Mouse (Mus musculus) ZHBTc4 (cell line): ENCODE measurements around the gene Emx1.
"Not testable (repeated sequence)": the region's sequence is repeated elsewhere in the genome, so short reads cannot be mapped to it uniquely, and the experiment has no call there.

Source experiments
- DNase-seq: peaks from one replicate; pipeline ENCODE4 v3.0.0-alpha.2; 2011; ENCODE audit warnings: low read depth, low spot score

Gene Emx1

DNA sequence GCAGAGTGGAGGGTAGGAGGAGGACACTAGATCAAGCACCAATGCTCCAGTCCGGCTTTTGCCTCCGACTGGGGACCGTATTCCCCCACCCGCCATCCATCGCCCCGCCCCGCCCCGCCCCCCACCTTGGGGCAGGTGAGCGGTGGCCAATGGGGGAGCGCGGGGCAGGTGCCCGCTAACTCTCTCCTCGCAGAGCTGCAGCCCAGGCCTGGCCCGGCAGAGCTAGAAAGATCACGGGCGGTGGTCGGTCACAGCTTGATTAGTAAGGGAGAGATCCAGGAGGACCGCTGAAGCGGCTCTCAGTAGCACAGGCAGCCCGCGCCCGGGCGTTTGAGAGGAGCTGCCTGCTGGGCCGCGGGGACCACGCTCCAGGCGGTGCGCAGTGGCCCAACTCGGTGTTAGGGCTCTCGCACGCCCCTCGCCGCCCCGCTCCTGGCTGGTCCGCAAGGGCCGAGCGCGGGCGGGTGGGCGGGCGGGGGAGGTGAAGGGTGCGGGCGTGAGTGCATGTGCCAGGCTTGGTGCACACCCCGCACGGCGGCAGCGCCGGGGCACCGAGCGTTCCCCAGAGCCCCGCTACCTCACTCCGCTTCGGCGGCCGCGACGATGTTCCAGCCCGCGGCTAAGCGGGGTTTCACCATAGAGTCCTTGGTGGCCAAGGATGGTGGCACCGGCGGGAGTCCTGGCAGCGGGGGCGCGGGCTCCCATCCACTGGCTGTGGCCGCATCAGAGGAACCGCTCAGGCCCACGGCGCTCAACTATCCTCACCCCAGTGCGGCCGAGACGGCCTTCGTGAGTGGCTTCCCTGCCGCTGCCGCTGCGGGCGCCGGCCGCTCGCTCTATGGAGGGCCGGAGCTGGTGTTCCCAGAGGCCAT is at the start of gene Emx1:
Gene Emx1 (plus strand): TSS at position 99 of the 872 bp plus-strand sequence.
- DNase-seq: peak; percentile 82

DNA sequence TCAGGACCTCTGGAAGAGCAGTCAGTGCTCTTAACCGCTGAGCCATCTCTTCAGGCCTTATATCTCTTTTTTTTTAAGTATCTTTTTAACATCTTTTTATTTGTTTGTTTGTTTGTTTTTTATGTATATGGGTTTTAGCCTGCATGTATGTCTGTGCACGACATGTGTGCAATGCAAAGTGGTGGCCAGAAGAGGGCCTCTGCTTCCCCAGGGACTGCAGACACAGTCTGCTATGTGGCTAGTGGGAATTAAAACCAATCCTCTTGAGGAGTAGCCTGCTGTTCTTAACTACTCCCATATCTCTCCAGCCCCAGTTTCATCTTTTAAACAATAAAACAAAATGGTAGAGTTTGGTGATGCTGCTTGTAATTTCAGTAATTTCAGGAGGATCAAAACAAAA is 47.7 kb upstream of the Emx1 start:
- DNase-seq: peak; percentile 55

DNA sequence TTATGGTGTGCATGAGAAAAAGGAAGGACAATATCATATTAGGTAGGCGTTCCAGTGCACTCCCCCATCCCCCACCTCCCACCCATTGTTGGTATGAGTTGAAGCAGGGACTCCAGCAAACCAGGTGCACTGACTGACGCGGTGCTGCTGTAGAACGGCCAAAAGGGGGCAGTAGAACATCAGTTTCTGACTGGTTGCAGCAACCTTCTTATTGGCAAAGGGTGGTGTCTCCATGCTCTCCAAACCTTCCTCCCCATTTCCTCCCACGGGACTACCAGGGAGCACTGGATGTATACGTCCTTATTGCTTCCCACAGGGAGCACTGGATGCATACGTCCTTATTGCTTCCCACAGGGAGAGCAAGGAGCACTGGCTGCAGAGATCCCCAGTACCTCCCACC is 46.2 kb upstream of the Emx1 start:
- DNase-seq: peak; percentile 87

DNA sequence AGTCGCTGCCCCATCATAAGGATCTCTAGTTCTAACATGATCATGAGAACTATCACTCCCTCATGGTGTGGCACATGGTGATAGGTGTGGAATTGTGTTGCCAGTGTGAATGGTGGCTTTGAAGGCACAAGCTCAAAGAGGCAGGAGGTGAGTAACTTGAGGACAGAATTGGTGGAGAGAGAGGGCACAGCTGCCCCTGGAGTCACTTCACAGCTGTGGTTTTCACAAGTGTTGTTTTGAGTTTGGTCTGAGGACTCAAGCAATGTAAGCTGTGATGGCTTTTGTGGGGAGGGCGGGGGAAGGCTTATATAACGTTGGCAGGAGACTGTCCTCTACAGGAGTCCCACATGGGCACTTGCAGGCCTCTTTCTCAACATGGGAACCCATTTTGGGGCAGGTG is 42.8 kb upstream of the Emx1 start:
- no peak for DNase-seq

DNA sequence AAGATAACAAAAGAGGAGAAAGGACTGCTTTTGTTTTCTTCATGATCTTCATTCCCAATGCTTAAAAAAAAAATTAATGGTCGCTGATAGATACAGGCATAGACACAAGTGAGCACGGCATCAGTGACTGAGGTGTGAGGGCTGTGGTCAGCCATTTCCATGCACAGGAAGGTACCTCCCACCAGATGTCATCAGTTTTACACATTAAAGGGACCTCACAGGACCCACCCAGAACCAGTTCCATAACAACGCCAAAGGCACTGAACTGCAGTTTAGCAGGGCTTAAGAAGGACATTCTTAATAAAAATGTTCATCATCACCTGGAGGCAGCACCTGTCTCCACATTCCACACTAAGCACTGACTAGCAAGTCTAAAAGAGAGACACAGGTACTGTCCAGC is 39.6 kb upstream of the Emx1 start:
- DNase-seq: peak; percentile 54

DNA sequence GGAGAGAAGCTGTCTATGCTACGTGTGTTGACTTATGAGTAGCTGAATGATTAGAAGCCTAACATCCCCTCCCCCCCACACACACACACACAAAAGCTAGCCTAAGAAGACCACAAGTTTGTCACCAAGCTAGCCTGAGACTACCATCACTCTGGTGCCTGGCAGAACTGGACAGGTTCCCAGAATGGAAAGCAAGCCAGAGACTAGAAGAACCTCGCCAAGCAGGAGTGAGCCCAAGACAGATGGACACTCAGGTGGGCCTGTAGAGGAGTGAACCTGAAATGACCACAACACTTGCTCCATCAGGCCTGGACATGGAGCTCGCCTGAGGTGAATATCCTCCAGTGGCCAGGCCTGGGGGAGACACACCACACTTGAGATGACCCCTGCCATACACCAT is 36.9 kb upstream of the Emx1 start:
- DNase-seq: no peak

DNA sequence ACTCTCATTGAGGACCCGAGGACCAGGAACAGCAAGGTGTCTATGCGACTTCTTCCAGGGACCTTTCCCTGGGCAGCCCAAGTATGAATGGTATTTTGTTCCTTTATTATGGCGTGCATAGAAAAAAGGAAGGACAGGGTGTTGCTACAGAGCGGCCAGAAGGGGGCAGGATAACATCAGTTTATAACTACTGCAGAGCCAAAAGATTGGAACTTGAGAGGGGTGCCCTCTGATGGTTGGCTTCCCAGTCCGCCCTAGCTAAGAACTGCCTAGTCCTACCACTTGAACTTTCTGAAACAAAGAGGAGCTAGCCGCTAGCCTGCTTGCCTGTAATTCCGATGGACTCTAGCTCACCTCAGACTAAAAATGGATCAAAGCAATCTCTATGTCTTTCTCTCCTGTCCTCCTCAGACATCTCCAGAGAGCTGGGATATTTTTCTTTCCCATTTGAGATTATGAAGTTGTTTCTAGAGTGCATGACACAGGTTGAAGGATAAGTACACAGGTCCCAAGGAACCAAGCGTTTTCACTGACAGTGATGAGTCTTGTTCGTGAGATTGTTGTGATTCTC is 33.2 kb upstream of the Emx1 start:
- DNase-seq: peak; percentile 89

DNA sequence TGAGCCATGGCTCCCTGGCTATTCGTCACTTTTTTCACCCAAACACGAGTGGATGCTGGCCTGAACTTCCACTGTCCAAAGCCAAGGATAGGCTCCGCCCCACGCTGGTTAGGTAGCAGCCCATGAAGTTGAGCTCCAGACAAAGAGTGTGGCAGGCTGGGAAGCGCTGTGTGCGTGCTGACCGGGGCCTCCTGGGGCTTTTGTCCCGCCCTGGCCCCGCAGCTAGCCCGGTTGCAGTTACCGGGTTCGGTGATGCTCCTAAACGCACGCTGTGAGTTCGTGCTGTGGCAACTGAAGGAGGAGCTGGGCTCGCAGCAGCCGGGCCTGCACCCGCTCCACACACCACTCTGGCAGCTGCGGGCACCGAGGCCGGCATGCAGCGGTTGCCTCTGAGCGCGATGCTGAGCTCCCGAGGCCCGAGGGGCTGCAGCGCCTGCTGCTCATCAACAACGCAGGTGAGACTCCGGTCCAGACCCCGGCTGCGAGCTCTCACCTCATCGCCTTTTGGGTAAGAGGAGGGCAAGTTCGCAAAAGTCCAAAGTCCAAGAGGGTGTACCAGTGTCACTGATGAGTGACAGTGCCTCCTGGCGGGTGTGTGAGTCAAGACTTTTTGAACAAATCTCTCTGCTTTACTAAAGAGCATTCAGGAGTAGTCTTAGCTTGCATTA is 32.2 kb upstream of the Emx1 start:
- peak; percentile 87 for DNase-seq

DNA sequence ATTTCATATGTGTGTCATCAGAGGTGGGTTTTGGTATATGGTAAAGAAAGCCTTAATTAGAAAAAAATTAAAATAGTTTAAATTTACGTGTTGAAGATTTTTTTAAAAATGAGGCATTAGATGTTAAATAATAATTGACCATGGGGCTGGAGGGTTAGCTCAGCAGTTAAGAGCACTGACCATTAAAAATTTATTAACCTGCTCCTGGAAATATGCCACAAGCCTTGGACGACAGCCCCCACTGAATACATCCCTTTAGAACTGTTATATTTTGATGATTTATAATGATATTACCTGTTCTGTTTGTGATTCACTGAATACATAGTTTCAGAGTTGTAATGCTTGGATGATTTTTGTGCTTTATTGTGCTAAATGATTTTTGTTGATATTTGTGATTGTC is 30.7 kb upstream of the Emx1 start:
- DNase-seq: not testable (repeated sequence)

DNA sequence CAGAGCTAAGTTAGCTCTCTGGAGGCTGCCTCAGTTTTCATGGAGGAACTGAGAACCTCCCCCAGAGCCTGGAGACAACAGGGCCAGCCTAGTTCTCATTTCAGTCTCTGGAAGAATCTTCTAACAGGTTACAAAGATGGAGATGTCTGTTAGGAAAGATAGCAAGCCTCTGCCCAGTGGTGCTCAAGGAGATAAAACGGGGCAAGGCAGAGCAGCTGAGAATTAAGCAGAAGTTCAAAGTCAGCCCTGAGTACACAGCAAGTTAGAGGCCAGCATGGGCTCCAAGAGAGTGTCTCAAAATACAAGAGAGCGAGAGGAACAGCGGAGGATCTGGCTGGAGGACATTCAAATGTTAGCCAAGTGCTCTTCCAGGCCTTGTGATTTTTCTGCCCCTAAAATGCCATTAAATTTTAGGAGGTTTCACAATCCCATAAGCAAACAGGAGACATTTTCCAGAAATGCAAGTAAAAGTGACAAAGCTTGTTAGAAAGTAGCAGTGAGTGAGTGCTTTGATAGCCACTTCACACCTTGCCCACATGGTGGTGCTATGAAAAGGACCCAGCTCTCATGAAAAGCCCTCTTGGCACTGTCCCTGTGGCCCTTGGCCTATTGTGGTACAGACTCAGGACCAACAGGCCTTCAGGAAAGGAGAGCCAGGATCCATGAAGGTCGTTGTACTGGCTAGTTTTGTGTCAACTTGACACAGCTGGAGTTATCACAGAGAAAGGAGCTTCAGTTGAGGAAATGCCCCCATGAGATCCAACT is 29.0 kb upstream of the Emx1 start:
- DNase-seq: not testable (repeated sequence)

DNA sequence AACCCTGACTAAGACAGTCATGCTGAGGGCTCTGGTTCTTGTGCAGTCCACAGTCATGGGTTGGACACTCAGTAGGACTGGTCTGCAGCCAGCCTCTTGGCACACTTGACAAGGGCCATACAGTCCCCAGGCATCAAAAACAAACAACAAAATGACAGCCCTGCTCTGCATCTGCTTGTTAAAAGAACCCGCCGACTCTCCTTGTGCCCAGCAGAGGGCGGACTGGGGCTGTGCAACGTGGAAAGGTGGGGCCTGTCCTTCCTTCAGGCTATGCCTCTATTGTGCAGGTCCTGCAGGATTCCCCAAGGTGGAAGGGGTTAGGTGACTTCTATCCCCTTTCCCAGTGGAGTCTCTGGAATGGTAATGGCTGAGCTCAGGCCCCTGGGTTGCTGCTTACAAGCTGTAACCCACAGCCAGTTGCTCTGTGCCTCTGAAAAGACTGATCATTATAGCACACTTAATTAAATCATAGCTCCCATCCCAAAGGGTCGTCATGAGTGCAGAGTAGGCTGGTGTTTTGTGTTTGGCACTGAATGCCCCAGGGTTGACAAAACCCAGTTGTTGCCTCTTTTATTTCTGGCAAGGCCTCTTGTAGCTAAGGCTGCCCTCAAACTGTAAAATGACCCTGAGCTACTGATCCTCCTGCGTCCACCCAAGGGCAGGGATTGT is 28.0 kb upstream of the Emx1 start:
- DNase-seq: peak; percentile 82

DNA sequence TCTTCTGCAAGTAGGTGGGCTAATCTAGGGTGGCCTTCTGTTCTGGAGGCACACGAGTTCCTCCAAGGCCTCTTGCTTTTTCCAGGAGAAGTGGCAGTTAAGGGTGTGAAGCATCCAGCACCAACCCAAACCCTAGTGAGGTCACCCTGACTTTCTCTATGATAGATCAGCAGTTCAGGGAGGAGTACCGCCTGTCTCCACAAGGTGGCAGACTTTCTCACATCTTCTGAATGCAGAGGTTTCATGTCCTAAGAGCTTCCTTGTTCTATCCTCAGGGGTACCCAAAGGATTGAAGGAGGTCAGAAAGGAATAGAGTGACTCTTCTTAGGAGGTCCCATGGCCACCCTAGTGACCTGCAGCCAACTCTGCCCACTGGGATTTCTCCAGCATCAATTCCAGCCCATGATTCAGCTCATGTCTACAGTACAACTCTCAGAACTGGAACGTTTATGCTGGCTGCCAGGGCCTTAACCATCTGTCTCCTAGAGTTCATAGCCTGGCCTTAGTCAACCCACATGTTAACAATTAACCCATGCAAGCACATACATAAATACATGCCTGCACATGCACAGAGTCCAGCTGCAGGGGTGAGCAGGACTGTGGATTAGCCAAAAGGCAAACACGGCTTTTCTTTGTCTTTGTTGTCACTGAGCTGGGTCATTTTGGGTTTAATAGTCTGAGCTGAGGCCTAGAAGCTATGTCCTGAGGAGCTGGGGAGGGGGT is 26.9 kb upstream of the Emx1 start:
- DNase-seq: peak; percentile 89

DNA sequence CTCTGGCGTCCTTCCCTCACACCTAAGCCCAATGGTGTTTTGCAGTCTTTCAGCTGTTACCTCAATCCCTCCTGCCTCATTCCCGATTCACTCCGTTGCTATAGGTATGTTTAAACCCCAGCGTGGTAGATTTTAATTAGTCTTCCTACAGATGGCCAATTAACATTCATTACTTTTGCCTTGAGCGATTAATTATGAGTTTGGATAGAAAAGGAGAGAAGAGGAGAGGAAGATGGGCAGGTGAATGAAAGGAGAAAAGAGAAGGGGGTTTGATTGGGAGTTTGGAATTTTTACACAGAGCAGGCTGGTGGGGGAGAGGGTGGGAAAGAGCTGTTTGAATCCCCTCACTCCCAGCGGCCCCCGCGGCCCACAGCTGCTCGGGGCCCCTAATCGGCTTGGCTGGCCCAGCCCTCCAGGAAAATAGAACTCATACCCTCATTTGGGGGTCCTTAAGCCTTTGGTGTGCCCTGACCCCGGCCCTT is 21.8 kb upstream of the Emx1 start:
- DNase-seq: no peak

DNA sequence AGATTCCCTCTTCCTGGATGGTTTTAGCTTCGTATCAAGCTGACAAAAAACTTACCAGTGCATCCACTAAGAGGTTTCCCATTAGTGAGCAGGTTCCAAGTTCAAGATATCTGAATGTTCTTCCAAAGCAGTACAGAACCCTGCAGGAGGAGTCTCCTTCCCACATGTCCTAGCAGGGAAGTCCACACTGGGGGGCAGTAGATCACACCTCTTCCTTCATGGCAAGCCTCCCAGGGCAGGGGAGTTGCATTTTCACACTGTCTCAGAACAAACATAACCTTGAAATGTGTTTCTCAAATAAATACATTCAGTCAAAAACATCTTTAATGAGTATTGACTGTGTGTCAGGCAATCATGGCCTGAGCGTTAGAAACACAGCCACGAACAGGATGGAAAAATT is 7.7 kb upstream of the Emx1 start:
- no peak for DNase-seq

DNA sequence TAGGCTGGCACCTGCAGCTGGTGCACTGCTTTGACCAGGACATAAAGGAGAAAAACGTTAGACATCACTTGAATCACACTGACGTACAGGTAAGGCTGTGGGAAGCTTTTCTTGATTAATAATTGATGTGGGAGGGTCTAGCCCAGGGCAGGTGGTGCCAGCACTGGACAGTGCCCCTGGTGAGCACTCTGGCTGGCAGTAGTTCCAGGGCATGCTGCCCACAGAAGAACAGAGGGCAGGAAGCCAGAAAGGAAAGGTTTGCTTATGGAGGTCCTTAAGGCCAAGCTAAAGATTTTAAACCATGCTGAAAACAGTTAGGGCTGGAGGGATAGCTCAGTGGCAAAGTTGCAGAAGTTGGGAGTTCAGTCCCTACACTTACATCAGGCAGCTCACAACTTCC is 7.2 kb upstream of the Emx1 start:
- DNase-seq: no peak

DNA sequence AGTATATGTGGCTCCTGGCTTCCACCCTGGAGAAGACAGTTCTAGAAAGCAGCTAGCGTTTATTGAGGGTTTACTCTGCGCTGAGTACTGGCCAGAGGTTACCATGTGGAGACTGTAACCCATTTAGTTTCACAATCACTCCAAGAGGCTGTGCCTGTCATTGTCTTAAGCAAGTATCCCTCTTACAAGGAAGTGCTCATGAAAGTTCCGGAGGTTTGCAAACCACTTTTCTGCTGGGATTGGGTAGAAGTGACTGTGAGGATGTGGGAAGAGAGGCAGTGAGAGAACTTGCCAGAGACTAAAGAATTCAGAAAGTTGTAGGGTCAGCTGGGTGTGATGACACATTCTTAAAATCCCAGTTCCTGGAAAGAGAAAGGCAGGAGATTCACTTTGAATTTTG is 3.3 kb upstream of the Emx1 start:
- no peak for DNase-seq

DNA sequence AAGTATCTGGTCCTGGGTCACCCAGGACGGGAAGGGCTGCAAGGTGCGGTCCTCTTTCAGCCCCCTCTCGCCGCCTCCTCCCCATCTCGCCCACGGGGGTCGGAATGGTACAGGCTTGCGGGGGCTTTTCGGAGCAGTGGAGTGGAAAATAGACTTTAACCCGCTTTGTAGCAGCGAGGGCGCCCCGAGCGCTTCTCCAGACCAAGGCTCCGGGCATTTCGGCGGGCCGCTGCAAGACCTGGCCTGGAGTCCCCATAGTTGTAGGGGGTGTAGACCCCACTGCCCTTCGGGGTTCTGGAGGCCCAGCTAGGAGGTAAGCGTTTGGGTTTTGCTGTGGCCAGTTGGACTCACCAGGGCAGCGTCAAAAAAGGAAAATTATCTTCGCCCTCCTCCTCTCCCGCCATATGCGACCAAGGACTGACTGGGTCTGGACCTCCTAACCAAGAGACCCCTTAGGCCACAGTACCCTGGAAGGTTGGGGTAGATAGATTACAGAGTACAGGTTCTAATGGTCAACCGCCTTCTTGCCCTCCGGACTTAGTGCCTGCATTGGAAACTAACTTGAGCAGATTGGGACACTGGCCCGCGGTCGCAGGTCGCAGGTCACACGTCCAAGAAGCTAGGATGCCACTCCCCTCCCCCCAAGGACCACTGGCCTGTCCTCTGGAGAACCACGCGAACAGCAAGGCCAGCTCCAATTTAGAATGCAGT is 1.1 kb upstream of the Emx1 start:
- no peak for DNase-seq

DNA sequence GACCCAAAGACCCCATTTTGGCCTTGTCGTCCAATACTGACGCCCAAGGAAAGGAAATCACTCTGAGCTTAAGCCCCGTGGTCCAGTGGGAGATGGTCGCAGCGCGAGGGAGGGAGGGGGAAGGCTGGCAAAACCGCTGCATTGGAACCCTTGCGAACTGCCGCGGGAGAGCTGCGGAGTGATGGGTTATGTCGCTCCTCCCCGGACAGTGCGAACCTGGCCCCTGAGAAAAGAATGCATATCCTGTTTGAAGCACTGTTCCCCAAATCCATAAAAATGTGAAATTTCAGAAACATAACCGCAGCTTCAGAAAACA is 536 bp upstream of the Emx1 start:
- DNase-seq: no peak

DNA sequence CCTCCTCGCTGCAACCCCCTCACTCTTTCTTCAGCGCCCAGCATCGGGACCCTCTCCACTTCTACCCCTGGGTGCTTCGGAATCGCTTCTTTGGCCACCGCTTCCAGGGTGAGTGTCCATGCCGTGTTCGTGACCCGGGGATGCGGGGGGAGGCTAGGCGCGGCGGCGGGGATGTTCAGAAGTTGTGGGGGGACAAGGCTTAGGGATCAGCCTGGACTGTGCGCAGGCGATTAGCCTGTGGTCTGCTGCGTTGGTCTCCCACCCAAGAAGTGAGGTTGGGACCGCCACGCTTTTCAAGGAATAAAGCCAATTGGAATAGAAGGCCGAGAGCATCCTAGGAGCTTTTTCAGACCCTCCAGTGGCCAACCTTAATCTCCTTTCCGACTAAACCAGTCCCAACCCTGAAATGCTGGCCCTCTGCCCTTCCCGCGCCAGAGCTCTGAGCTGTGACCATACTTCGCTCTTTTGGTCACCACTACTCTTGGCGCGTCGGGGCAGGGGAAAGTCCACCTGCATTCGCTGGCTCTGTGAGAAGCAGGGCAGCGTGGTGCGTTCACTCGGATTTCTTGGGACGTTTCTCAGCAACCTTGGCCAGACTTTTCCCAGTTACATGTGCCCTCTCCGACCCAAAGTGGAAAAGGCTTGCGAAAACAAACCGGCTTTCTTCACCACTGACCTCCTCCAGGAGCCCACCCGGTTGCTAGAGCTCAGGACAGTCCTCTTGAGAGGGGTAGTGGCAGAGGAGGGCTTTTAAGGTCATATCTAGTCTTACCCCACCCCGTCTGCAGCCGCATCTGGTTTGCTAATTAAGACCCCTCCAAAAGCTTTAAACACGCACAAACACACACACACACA is 1.2 kb downstream of the Emx1 start:
- DNase-seq: no peak
